Mouse (Mus musculus) lung, embryonic 16.5 days (tissue): ENCODE measurements at regions not wholly inside any gene's neighbourhood (a gene's known extent, or its start where the extent isn't known, plus 50 kb on each side); places are given as distances from the start of the nearest gene placed in this dataset.

ENCODE experiments used
- ATAC-seq: fragments of 200-750 bp; cut with Nextera tagmentation; 2 replicates; pipeline ENCODE4 v1.8.0; 2017; ENCODE audit warnings: low read depth, mild to moderate bottlenecking, moderate library complexity
- H3K27ac ChIP-seq: fragments of 300-500 bp; sonication (generic); 2 replicates; pipeline ENCODE4 v1.5.1; 2014; ENCODE audit warnings: mild to moderate bottlenecking, control low read depth, low read length
- H3K27me3 ChIP-seq: fragments of 300-500 bp; sonication (generic); 2 replicates; pipeline ENCODE4 v1.6.1; 2014; ENCODE audit warnings: low read depth, low read length, mixed read lengths; ENCODE audit not compliant: control insufficient read depth, insufficient read depth
- H3K36me3 ChIP-seq: fragments of 300-500 bp; sonication (generic); 2 replicates; pipeline ENCODE4 v1.6.1; 2014; ENCODE audit warnings: low read length; ENCODE audit not compliant: control insufficient read depth, insufficient read depth
- H3K4me1 ChIP-seq: fragments of 300-500 bp; sonication (generic); replicated peaks from 2 replicates; pipeline ENCODE4 v1.6.1; 2014; ENCODE audit warnings: low read length, mixed read lengths; ENCODE audit not compliant: control insufficient read depth, insufficient read depth
- H3K4me2 ChIP-seq: fragments of 300-500 bp; sonication (generic); 2 replicates; pipeline ENCODE4 v1.6.1; 2014; ENCODE audit warnings: low read depth, low read length, control low read depth
- H3K4me3 ChIP-seq: fragments of 300-500 bp; sonication (generic); 2 replicates; pipeline ENCODE4 v1.5.1; 2014; ENCODE audit warnings: mild to moderate bottlenecking, low read length, control low read depth
- H3K9ac ChIP-seq: fragments of 300-500 bp; sonication (generic); 2 replicates; pipeline ENCODE4 v1.6.1; 2014; ENCODE audit warnings: low read length, control low read depth
- H3K9me3 ChIP-seq: fragments of 300-500 bp; sonication (generic); 2 replicates; pipeline ENCODE4 v1.6.1; 2016; ENCODE audit warnings: low read length; ENCODE audit not compliant: control insufficient read depth
- WGBS: fragments of 180-500 bp; shearing (Covaris S2); extraction: QIAGEN DNeasy Blood & Tissue Kit; methylation state at CpG from one replicate; pipeline ENCODE4 v1.1.7; 2014; 5-methylcytosine and 5-hydroxymethylcytosine counted together

DNA sequence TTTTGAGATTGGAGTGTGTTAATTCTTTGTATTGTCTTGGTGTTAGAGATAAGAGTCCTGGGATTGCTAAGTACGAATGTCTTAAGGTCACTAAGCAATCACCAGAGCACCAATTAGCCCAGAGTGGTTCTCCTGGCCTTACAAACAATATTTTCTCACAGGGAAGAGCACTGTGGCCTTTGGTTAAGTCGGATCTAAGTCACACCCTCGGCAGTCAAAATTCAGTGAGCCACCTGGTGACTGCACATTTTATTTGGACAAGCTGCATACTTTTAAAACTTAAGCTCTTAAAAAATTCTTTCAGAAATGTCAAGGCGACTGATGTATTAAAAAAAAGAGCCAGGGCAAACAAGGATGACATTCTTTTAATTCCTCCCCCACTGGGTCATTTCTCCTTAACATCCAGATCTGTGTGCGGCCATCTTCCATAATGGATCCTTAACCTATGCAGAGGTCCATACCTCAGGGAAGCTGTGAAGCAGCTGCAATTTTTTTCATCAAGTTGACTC, 60.9 kb upstream of the Foxa2 start:
- Histone ChIP-seq H3K27me3 (no peaks in the 10 kb centered on the region), H3K4me3 (no peak overlapping the region), H3K9ac (no peak overlapping the region), H3K9me3 (no peaks in the 10 kb centered on the region), H3K36me3 (no peaks in the 10 kb centered on the region), H3K27ac (peak overlapping the region; percentile 52), H3K4me2 (no peak overlapping the region), H3K4me1 (no peaks in the 10 kb centered on the region)
- peak; percentile 59; the same call in 1 of the 2 replicates for ATAC-seq
- 40% methylated on average over 5 of the region's 5 CpGs for WGBS

DNA sequence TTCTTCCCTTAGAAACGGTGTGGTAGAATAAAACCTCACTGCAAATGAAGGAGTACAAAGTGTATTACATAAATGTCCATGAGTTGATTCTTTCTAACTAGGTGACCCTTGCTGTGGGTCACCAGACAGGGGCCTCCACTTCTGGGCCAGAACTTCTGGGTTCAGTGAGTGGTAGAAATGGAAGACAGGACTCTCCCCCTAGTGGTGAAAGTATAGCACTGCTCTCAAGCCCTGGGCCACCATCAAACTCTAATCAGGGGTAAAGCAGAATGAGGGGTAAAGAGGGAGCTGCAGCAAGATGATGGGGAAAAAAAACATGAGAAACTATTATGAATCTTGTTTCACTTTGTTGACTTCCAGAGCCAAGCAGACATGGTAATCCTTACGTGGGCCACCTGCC, 63.4 kb upstream of the Foxa2 start:
- H3K4me1 ChIP-seq: no peaks in the 10 kb centered on the region
- H3K36me3 ChIP-seq: no peaks in the 10 kb centered on the region
- 57% methylated on average over 2 of the region's 2 CpGs for WGBS
- H3K4me2 ChIP-seq: no peak overlapping the region
- H3K27ac ChIP-seq: no peak overlapping the region
- no peak overlapping the region for H3K9ac ChIP-seq
- no peak for ATAC-seq
- H3K27me3 ChIP-seq: no peaks in the 10 kb centered on the region
- H3K9me3 ChIP-seq: no peaks in the 10 kb centered on the region
- H3K4me3 ChIP-seq: no peak overlapping the region

- ATAC-seq: no peak
- Histone ChIP-seq H3K9ac (no peak overlapping the region), H3K27ac (no peak overlapping the region), H3K4me3 (no peak overlapping the region), H3K4me1 (no peaks in the 10 kb centered on the region; the same call in 1 of the 2 replicates), H3K9me3 (no peaks in the 10 kb centered on the region), H3K27me3 (no peaks in the 10 kb centered on the region), H3K4me2 (peak overlapping the region; percentile 50), H3K36me3 (no peaks in the 10 kb centered on the region)
- WGBS: 21% methylated on average over 10 of the region's 10 CpGs
Measured at GRCm38 (mm10) chr2:148111889-148112288, 65.1 kb upstream of the Foxa2 start.

- Histone ChIP-seq H3K9ac (no peak overlapping the region), H3K27me3 (no peaks in the 10 kb centered on the region), H3K4me1 (no peaks in the 10 kb centered on the region; the same call in 1 of the 2 replicates), H3K36me3 (no peaks in the 10 kb centered on the region), H3K27ac (no peak overlapping the region), H3K4me2 (no peak overlapping the region), H3K4me3 (no peak overlapping the region), H3K9me3 (no peaks in the 10 kb centered on the region)
- ATAC-seq: no peak; the same call in 1 of the 2 replicates
- 22% methylated on average over 2 of the region's 2 CpGs for WGBS
Measured at GRCm38 (mm10) chr2:148113184-148113583, 66.4 kb upstream of the Foxa2 start.

DNA sequence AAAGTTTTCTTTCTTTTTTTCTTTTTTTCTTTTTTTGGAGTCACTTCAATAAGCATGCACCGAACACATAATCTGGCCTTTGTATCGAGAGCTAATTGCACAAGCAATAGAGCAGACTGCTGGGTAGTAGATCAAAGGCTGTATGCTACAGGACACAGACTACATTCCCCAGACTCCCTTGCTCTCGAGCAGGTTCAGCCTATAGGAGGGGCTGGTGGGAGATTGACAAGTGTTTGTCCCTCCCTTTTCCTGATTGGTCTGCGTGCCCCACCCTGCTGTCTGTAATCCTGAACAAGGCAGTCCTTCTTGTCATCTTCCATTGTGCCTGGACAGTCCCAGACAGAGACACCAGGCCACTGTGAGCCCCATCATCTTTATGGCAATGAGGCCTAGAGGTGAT, 67.8 kb upstream of the Foxa2 start:
- H3K9ac ChIP-seq: no peak overlapping the region
- no peaks in the 10 kb centered on the region for H3K36me3 ChIP-seq
- H3K9me3 ChIP-seq: no peaks in the 10 kb centered on the region
- no peak overlapping the region for H3K4me3 ChIP-seq
- 31% methylated on average over 4 of the region's 4 CpGs for WGBS
- 0 out of 2 replicates have a peak, but pooled peaks have one; percentile 51 for ATAC-seq
- no peak overlapping the region for H3K4me2 ChIP-seq
- no peaks in the 10 kb centered on the region; the same call in 1 of the 2 replicates for H3K4me1 ChIP-seq
- no peak overlapping the region for H3K27ac ChIP-seq
- no peaks in the 10 kb centered on the region for H3K27me3 ChIP-seq

DNA sequence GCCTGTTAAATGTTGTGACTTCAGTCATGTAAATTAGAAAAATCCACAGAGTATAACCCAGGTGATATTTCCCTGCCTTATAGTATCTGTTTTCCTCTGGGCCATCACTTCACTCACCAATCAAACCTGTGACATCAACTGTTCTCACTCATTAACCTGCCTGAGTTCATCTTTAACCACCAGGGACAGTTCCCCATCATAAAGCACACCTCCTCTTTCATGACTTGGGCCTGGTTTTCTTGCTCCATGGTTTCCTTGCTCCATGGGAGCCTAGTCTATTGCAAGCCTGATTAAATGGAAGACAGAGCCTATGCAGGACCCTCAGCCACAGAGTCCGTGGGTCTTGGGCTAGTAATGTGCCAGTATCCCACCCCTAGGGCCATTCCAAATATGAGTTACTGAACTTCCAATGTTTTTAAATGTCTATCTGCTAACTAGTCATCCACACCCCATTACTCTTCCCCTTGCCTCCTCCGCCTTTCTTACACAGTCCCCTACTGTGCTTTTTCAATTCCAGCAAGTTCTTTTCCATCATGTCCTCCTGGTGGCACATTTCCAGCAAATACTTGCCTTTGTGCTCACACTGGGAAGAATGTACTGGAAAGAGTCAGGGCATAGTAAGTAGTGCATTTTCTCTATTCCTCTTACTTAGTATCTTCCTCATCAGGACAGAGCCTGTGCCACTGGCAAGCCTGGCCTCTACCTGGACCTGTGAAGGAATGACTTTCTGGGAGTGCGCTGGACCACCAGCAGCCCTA, 69.4 kb upstream of the Foxa2 start:
- 74% methylated on average over 3 of the region's 3 CpGs for WGBS
- Histone ChIP-seq H3K4me1 (no peaks in the 10 kb centered on the region; the same call in 1 of the 2 replicates), H3K4me2 (no peak overlapping the region), H3K4me3 (no peak overlapping the region), H3K36me3 (no peaks in the 10 kb centered on the region), H3K9me3 (no peaks in the 10 kb centered on the region), H3K27me3 (no peaks in the 10 kb centered on the region), H3K9ac (no peak overlapping the region), H3K27ac (no peak overlapping the region)
- no peak for ATAC-seq

DNA sequence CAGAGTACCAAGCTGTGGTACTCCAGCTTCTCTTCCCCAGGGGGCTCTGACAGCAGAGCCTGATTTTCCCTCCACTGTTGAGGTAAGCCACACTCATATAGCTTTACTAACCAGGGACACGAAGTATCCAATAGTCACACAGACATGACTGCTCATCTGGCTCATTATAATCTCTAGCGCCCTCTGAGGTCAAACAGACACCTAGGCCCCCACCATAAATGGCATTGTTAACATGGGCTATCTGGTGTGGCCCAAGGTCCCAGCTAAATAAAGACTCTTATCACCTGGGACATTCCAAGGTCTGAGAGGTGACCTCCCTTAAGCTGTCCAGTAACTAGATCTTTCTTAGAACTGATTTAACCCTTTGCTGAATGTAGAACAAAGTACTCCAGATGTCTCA, 70.7 kb upstream of the Foxa2 start:
- no peaks in the 10 kb centered on the region for H3K9me3 ChIP-seq
- no peaks in the 10 kb centered on the region for H3K36me3 ChIP-seq
- 31% methylated on average over 2 of the region's 2 CpGs for WGBS
- no peak overlapping the region for H3K4me2 ChIP-seq
- no peak for ATAC-seq
- no peak overlapping the region for H3K4me3 ChIP-seq
- no peaks in the 10 kb centered on the region for H3K27me3 ChIP-seq
- H3K9ac ChIP-seq: no peak overlapping the region
- H3K27ac ChIP-seq: no peak overlapping the region
- peaks cover under 1% of the 10 kb centered on the region; the same call in 1 of the 2 replicates for H3K4me1 ChIP-seq

- ATAC-seq: peak; percentile 64; the same call in 1 of the 2 replicates
- no peak overlapping the region for H3K9ac ChIP-seq
- H3K4me3 ChIP-seq: no peak overlapping the region
- H3K4me2 ChIP-seq: peak overlapping the region; percentile 31; the same call in 1 of the 2 replicates
- no peaks in the 10 kb centered on the region for H3K9me3 ChIP-seq
- H3K27ac ChIP-seq: no peak overlapping the region
- no peaks in the 10 kb centered on the region for H3K27me3 ChIP-seq
- no peaks in the 10 kb centered on the region for H3K36me3 ChIP-seq
- 27% methylated on average over 13 of the region's 13 CpGs for WGBS
- H3K4me1 ChIP-seq: peaks cover 5% of the 10 kb centered on the region; the same call in 1 of the 2 replicates
Measured at GRCm38 (mm10) chr2:148121885-148122876, 75.4 kb upstream of the Foxa2 start.

GRCm38 (mm10) chr2:148123780-148124179, 77.0 kb upstream of the Foxa2 start:
- Histone ChIP-seq H3K4me2 (no peak overlapping the region), H3K9me3 (no peaks in the 10 kb centered on the region), H3K9ac (no peak overlapping the region), H3K27me3 (no peaks in the 10 kb centered on the region), H3K36me3 (no peaks in the 10 kb centered on the region), H3K4me3 (no peak overlapping the region), H3K27ac (no peak overlapping the region), H3K4me1 (peaks cover 5% of the 10 kb centered on the region; the same call in 1 of the 2 replicates)
- 46% methylated on average over 3 of the region's 3 CpGs for WGBS
- peak; percentile 29; the same call in 1 of the 2 replicates for ATAC-seq
